Mouse (Mus musculus) small intestine, adult 2 months (tissue): ENCODE measurements around the gene Cdk2ap2.

Experiments
- CTCF ChIP-seq: fragments of 200-500 bp; IDR thresholded peaks from 2 replicates; pipeline ENCODE4 v1.5.1; 2012; ENCODE audit warnings: low read depth, mild to moderate bottlenecking, control low read depth, inconsistent platforms, low read length, moderate library complexity, mixed read lengths; ENCODE audit not compliant: insufficient replicate concordance, insufficient read length; ENCODE audit errors: extremely low read depth
- POLR2A ChIP-seq: fragments of 200-500 bp; IDR thresholded peaks from 2 replicates; pipeline ENCODE4 v1.6.1; 2012; ENCODE audit warnings: low read depth, mild to moderate bottlenecking, control low read depth, inconsistent platforms, low read length, moderate library complexity

- TF ChIP-seq CTCF = no peak
- TF ChIP-seq POLR2A = no peak
Observed at GRCm38 (mm10) chr19:4144550-4145498, 47.8 kb downstream of the Cdk2ap2 start.
